Mouse (Mus musculus) heart, embryonic 13.5 days (tissue): ENCODE measurements around the gene Rbms3. TPM values are rescaled to one million over a fixed set of nuclear protein-coding genes. Genes with fewer than 3 reads are reported as not detected.

Experiments used
- ATAC-seq: fragments of 200-750 bp; cut with Nextera tagmentation; 2 replicates; pipeline ENCODE4 v1.8.0; 2017; ENCODE audit warnings: moderate TSS enrichment; ENCODE audit not compliant: insufficient number of reproducible peaks, low FRiP score, low TSS enrichment; ENCODE audit errors: extremely low read depth
- H3K27ac ChIP-seq: fragments of 300-500 bp; sonication (generic); replicated peaks from 2 replicates; pipeline ENCODE4 v1.5.1; 2015; ENCODE audit warnings: moderate library complexity, mild to moderate bottlenecking, inconsistent platforms
- H3K27me3 ChIP-seq: fragments of 300-500 bp; sonication (generic); replicated peaks from 2 replicates; pipeline ENCODE4 v1.6.1; 2015; ENCODE audit warnings: mild to moderate bottlenecking, inconsistent platforms
- H3K36me3 ChIP-seq: fragments of 300-500 bp; sonication (generic); 2 replicates; pipeline ENCODE4 v1.6.1; 2015; ENCODE audit warnings: mild to moderate bottlenecking, inconsistent platforms
- H3K4me1 ChIP-seq: fragments of 300-500 bp; sonication (generic); 2 replicates; pipeline ENCODE4 v1.6.1; 2015; ENCODE audit warnings: inconsistent platforms
- H3K4me2 ChIP-seq: fragments of 300-500 bp; sonication (generic); 2 replicates; pipeline ENCODE4 v1.6.1; 2015; ENCODE audit warnings: inconsistent platforms, mild to moderate bottlenecking, moderate library complexity
- H3K4me3 ChIP-seq: fragments of 300-500 bp; sonication (generic); 2 replicates; pipeline ENCODE4 v1.5.1; 2015; ENCODE audit warnings: moderate library complexity, mild to moderate bottlenecking, inconsistent platforms
- H3K9ac ChIP-seq: fragments of 300-500 bp; sonication (generic); 2 replicates; pipeline ENCODE4 v1.6.1; 2015; ENCODE audit warnings: inconsistent platforms, mild to moderate bottlenecking, moderate library complexity
- H3K9me3 ChIP-seq: fragments of 300-500 bp; sonication (generic); 2 replicates; pipeline ENCODE4 v1.6.1; 2016; ENCODE audit warnings: inconsistent platforms
- WGBS: fragments of 180-500 bp; shearing (Covaris S2); methylation state at CpG from one replicate; pipeline ENCODE4 v1.1.7; 2015; ENCODE audit warnings: mixed read lengths; 5-methylcytosine and 5-hydroxymethylcytosine counted together
- polyA plus RNA-seq: library from polyadenylated mRNA; unstranded; fragments of >200 nt; fragmentation: Nextera tagmentation; extraction: Ambion mirVana; gene quantifications from 2 replicates; pipeline ENCODE4 v1.2.1, GENCODE M21; 2015

Rbms3 gene
- polyA plus RNA-seq, 1 experiment from 2014 or later = 36.0 TPM

GRCm38 (mm10) chr9:117089409-117090147, 540.1 kb downstream of the Rbms3 start:
- 88% methylated on average over 12 of the region's 12 CpGs for WGBS
- H3K9ac ChIP-seq = no peak overlapping the region
- no peaks in the 10 kb centered on the region for H3K9me3 ChIP-seq
- no peak overlapping the region for H3K4me3 ChIP-seq
- H3K4me1 ChIP-seq = no peaks in the 10 kb centered on the region
- H3K27me3 ChIP-seq = no peaks in the 10 kb centered on the region
- no peak overlapping the region for H3K4me2 ChIP-seq
- peaks cover 14% of the 10 kb centered on the region for H3K36me3 ChIP-seq
- ATAC-seq = no peak
- no peak overlapping the region for H3K27ac ChIP-seq

GRCm38 (mm10) chr9:117088309-117088708, 541.4 kb downstream of the Rbms3 start:
- Histone ChIP-seq H3K27ac (no peak overlapping the region), H3K36me3 (peaks cover 12% of the 10 kb centered on the region), H3K4me3 (no peak overlapping the region), H3K9ac (no peak overlapping the region), H3K9me3 (no peaks in the 10 kb centered on the region), H3K4me1 (no peaks in the 10 kb centered on the region), H3K4me2 (no peak overlapping the region), H3K27me3 (no peaks in the 10 kb centered on the region)
- WGBS = 86% methylated on average over 6 of the region's 6 CpGs
- ATAC-seq = no peak

- H3K4me1 ChIP-seq = no peaks in the 10 kb centered on the region
- H3K4me2 ChIP-seq = no peak overlapping the region
- H3K27ac ChIP-seq = no peak overlapping the region
- 85% methylated on average over 9 of the region's 9 CpGs for WGBS
- H3K36me3 ChIP-seq = 0 out of 2 replicates have a peak, but pooled peaks cover 3% of the 10 kb centered on the region
- H3K9ac ChIP-seq = no peak overlapping the region
- H3K27me3 ChIP-seq = no peaks in the 10 kb centered on the region
- ATAC-seq = no peak
- no peaks in the 10 kb centered on the region for H3K9me3 ChIP-seq
- no peak overlapping the region for H3K4me3 ChIP-seq
Measured at GRCm38 (mm10) chr9:117085706-117086105, 544.0 kb downstream of the Rbms3 start.

GRCm38 (mm10) chr9:117084471-117084870, 545.2 kb downstream of the Rbms3 start:
- Histone ChIP-seq H3K9ac (no peak overlapping the region), H3K27ac (no peak overlapping the region), H3K4me1 (peaks cover 2% of the 10 kb centered on the region; the same call in 1 of the 2 replicates), H3K9me3 (no peaks in the 10 kb centered on the region), H3K4me3 (no peak overlapping the region), H3K4me2 (no peak overlapping the region), H3K27me3 (no peaks in the 10 kb centered on the region), H3K36me3 (0 out of 2 replicates have a peak, but pooled peaks cover 8% of the 10 kb centered on the region)
- ATAC-seq = no peak
- 90% methylated on average over 2 of the region's 2 CpGs for WGBS

GRCm38 (mm10) chr9:117079471-117079870, 550.2 kb downstream of the Rbms3 start:
- Histone ChIP-seq H3K9ac (no peak overlapping the region), H3K4me2 (no peak overlapping the region), H3K27me3 (no peaks in the 10 kb centered on the region), H3K9me3 (no peaks in the 10 kb centered on the region), H3K4me1 (peaks cover 16% of the 10 kb centered on the region), H3K36me3 (0 out of 2 replicates have a peak, but pooled peaks cover 5% of the 10 kb centered on the region), H3K27ac (no peak overlapping the region), H3K4me3 (no peak overlapping the region)
- 66% methylated on average over 8 of the region's 8 CpGs for WGBS
- ATAC-seq = no peak

GRCm38 (mm10) chr9:117077548-117077947, 552.2 kb downstream of the Rbms3 start:
- no peak for ATAC-seq
- 56% methylated on average over 7 of the region's 7 CpGs for WGBS
- Histone ChIP-seq H3K27ac (peak overlapping the region; percentile 34), H3K4me1 (peaks cover 25% of the 10 kb centered on the region), H3K27me3 (no peaks in the 10 kb centered on the region), H3K9ac (no peak overlapping the region), H3K36me3 (0 out of 2 replicates have a peak, but pooled peaks cover 5% of the 10 kb centered on the region), H3K4me3 (no peak overlapping the region), H3K4me2 (no peak overlapping the region), H3K9me3 (no peaks in the 10 kb centered on the region)

- WGBS = 53% methylated on average over 8 of the region's 8 CpGs
- Histone ChIP-seq H3K9ac (no peak overlapping the region), H3K27ac (0 out of 2 replicates have a peak overlapping the region, but pooled peaks have one; percentile 2), H3K36me3 (0 out of 2 replicates have a peak, but pooled peaks cover 5% of the 10 kb centered on the region), H3K4me3 (no peak overlapping the region), H3K27me3 (no peaks in the 10 kb centered on the region), H3K9me3 (no peaks in the 10 kb centered on the region), H3K4me2 (no peak overlapping the region), H3K4me1 (peaks cover 28% of the 10 kb centered on the region)
- no peak for ATAC-seq
Measured at GRCm38 (mm10) chr9:117076785-117077184, 552.9 kb downstream of the Rbms3 start.

GRCm38 (mm10) chr9:117072433-117073099, 557.1 kb downstream of the Rbms3 start:
- Histone ChIP-seq H3K4me1 (peaks cover 17% of the 10 kb centered on the region), H3K27me3 (no peaks in the 10 kb centered on the region), H3K27ac (peak overlapping the region; percentile 43), H3K4me2 (no peak overlapping the region), H3K36me3 (no peaks in the 10 kb centered on the region), H3K4me3 (no peak overlapping the region), H3K9ac (no peak overlapping the region), H3K9me3 (0 out of 2 replicates have a peak, but pooled peaks cover 3% of the 10 kb centered on the region)
- WGBS = 24% methylated on average over 2 of the region's 2 CpGs
- no peak for ATAC-seq

GRCm38 (mm10) chr9:117070616-117071015, 559.1 kb downstream of the Rbms3 start:
- no peak for ATAC-seq
- Histone ChIP-seq H3K27ac (no peak overlapping the region), H3K4me2 (no peak overlapping the region), H3K9me3 (0 out of 2 replicates have a peak, but pooled peaks cover 7% of the 10 kb centered on the region), H3K36me3 (peaks cover 13% of the 10 kb centered on the region; the same call in 1 of the 2 replicates), H3K4me3 (no peak overlapping the region), H3K9ac (no peak overlapping the region), H3K4me1 (peaks cover 12% of the 10 kb centered on the region), H3K27me3 (no peaks in the 10 kb centered on the region)
- WGBS = 84% methylated on average over 2 of the region's 2 CpGs

GRCm38 (mm10) chr9:117069232-117069631, 560.5 kb downstream of the Rbms3 start:
- WGBS = 97% methylated on average over 1 of the region's 1 CpGs
- no peak for ATAC-seq
- H3K4me2 ChIP-seq = no peak overlapping the region

GRCm38 (mm10) chr9:117067703-117068419, 561.9 kb downstream of the Rbms3 start:
- ATAC-seq = no peak
- Histone ChIP-seq H3K9me3 (0 out of 2 replicates have a peak, but pooled peaks cover 7% of the 10 kb centered on the region), H3K4me3 (no peak overlapping the region), H3K4me2 (no peak overlapping the region), H3K9ac (no peak overlapping the region), H3K36me3 (peaks cover 13% of the 10 kb centered on the region; the same call in 1 of the 2 replicates), H3K27me3 (no peaks in the 10 kb centered on the region), H3K4me1 (peaks cover 6% of the 10 kb centered on the region), H3K27ac (no peak overlapping the region)
- 77% methylated on average over 11 of the region's 11 CpGs for WGBS

More at GRCm38 (mm10) chr9:117069232-117069631, 560.5 kb downstream of the Rbms3 start:
- Histone ChIP-seq H3K4me1 (peaks cover 12% of the 10 kb centered on the region), H3K9ac (no peak overlapping the region), H3K27me3 (no peaks in the 10 kb centered on the region), H3K4me3 (no peak overlapping the region), H3K36me3 (peaks cover 13% of the 10 kb centered on the region; the same call in 1 of the 2 replicates), H3K9me3 (0 out of 2 replicates have a peak, but pooled peaks cover 7% of the 10 kb centered on the region), H3K27ac (no peak overlapping the region)
